42 mouse cellular contexts compared by ENCODE assay signal in the genomic region with DNA sequence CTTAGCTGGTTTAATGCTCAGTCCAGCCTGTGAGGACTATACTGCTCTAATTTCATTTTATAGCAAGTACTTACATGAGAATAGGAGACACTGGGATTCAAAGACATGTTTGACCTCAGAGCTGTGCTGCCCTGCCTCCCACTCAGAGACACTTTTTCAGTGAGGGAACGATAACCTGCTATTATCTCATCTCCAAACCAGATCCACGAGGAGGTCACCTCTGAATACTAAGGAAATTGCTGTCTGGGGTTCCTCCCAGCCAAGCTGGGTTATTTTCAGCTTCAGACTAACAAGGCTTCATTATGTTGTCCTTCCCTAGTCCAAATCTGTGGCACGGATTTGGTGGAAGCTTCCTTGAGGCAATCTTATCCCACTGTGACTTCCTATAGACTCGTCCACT. TPM values are rescaled to one million over a fixed set of nuclear protein-coding genes. Genes with fewer than 3 reads are reported as not detected.
"Had no signal": no experiment of that assay in that cellular context is flagged by ENCODE, and none has a peak within 500 bp of the region (broad histone marks: within the 10 kb centered on the region; RNA-seq: fewer than 3 reads in every experiment).

No protein-coding gene starts in this region.

- H3K27me3 ChIP-seq: heart, embryonic 15.5 days; hindbrain, embryonic 12.5 days; kidney, embryonic 15.5 days; limb, embryonic 13.5 days; limb, embryonic 15.5 days; liver, embryonic 13.5 days; liver, embryonic 15.5 days had no signal

- DNase-seq: gastrocnemius, adult 2 months; gastrocnemius, postnatal 10 days; gastrocnemius, postnatal 25 days; heart, adult 2 months; heart, postnatal 14 days; heart, postnatal 36 days; kidney, adult 11 months; kidney, adult 2 months; kidney, adult 9 months; kidney, postnatal 14 days; kidney, postnatal 36 days; layer of hippocampus, adult 9-11 months; layer of hippocampus, postnatal 36 days; left cerebral cortex, postnatal 4 days; liver, embryonic 13.5 days had no signal

- H3K9me3 ChIP-seq: heart, embryonic 13.5 days; heart, embryonic 15.5 days; hindbrain, embryonic 10.5 days; hindbrain, embryonic 12.5 days; kidney, embryonic 15.5 days; limb, embryonic 13.5 days; limb, embryonic 15.5 days; liver, embryonic 15.5 days had no signal

- H3K27ac ChIP-seq: gastrocnemius, adult 2 months; heart, adult 2 months; heart, embryonic 13.5 days; heart, embryonic 15.5 days; hindbrain, embryonic 10.5 days; hindbrain, embryonic 12.5 days; hindbrain, embryonic 14.5 days; kidney, embryonic 15.5 days; kidney, postnatal 0 days; limb, embryonic 13.5 days; limb, embryonic 15.5 days; liver, embryonic 13.5 days; liver, embryonic 15.5 days had no signal

- ATAC-seq: hindbrain, embryonic 16.5 days; inflammation-experienced regulatory T-cells, adult 6 months; intestine, embryonic 16.5 days had no signal

- H3K9ac ChIP-seq: heart, embryonic 13.5 days; heart, embryonic 15.5 days; hindbrain, embryonic 12.5 days; hindbrain, embryonic 14.5 days; kidney, embryonic 15.5 days; limb, embryonic 13.5 days; limb, embryonic 15.5 days; liver, embryonic 13.5 days; liver, embryonic 15.5 days had no signal

- H3K4me2 ChIP-seq: heart, embryonic 11.5 days; heart, embryonic 13.5 days; heart, embryonic 15.5 days; hindbrain, embryonic 12.5 days; hindbrain, embryonic 14.5 days; kidney, embryonic 15.5 days; limb, embryonic 13.5 days; limb, embryonic 15.5 days; liver, embryonic 13.5 days; liver, embryonic 15.5 days had no signal

- H3K4me1 ChIP-seq: heart, embryonic 15.5 days; hindbrain, embryonic 12.5 days; kidney, embryonic 15.5 days; limb, embryonic 13.5 days; limb, embryonic 15.5 days had no signal

- H3K36me3 ChIP-seq: heart, embryonic 13.5 days; heart, embryonic 15.5 days; hindbrain, embryonic 10.5 days; hindbrain, embryonic 12.5 days; kidney, embryonic 15.5 days; limb, embryonic 13.5 days; limb, embryonic 15.5 days; liver, embryonic 13.5 days; liver, embryonic 15.5 days had no signal

- H3K4me3 ChIP-seq: gastrocnemius, adult 2 months; heart, adult 2 months; heart, embryonic 13.5 days; heart, embryonic 15.5 days; hindbrain, embryonic 10.5 days; hindbrain, embryonic 12.5 days; kidney, embryonic 15.5 days; limb, embryonic 13.5 days; limb, embryonic 15.5 days; liver, embryonic 13.5 days; liver, embryonic 15.5 days had no signal

RNA-seq across cellular contexts. Expression of gene Gm17662, which starts 37.2 kb away (rescaled TPM):
- total RNA-seq: gastrocnemius, adult 2 months; gastrocnemius, postnatal 10 days; gastrocnemius, postnatal 25 days; gastrocnemius, postnatal 4 days; granulocyte monocyte progenitor cell, adult 5-6 weeks; heart, adult 2 months; heart, postnatal 14 days; heart, postnatal 36 days; layer of hippocampus, adult 18-20 months; layer of hippocampus, adult 8-10 months; layer of hippocampus, postnatal 14 days; layer of hippocampus, postnatal 36 days; left cerebral cortex, adult 18-20 months; left cerebral cortex, adult 8-10 months; left cerebral cortex, postnatal 10 days; left cerebral cortex, postnatal 25 days; left cerebral cortex, postnatal 4 days had no signal
- polyA plus RNA-seq: frontal cortex, adult 2 months; heart, adult 2 months; heart, embryonic 11.5 days; heart, embryonic 13.5 days; heart, embryonic 15.5 days; heart, postnatal 0 days; hindbrain, embryonic 10.5 days; hindbrain, embryonic 12.5 days; hindbrain, embryonic 14.5 days; hindbrain, embryonic 16.5 days; inflammation-experienced regulatory T-cells, adult 6 months; intestine, embryonic 16.5 days; kidney, adult 2 months; kidney, embryonic 15.5 days; kidney, postnatal 0 days; large intestine, adult 2 months; limb, embryonic 11.5 days; limb, embryonic 13.5 days; limb, embryonic 15.5 days; liver, embryonic 13.5 days; liver, embryonic 15.5 days had no signal

RNA-seq across cellular contexts. Expression of gene C8b, which starts 53.8 kb away (rescaled TPM):
- total RNA-seq: gastrocnemius, adult 2 months; gastrocnemius, postnatal 10 days; gastrocnemius, postnatal 25 days; granulocyte monocyte progenitor cell, adult 5-6 weeks; heart, adult 2 months; heart, postnatal 14 days; heart, postnatal 36 days; layer of hippocampus, adult 18-20 months; layer of hippocampus, postnatal 36 days had no signal
- polyA plus RNA-seq: heart, adult 2 months; heart, postnatal 0 days; hindbrain, embryonic 12.5 days; hindbrain, embryonic 16.5 days; inflammation-experienced regulatory T-cells, adult 6 months; kidney, adult 2 months; kidney, postnatal 0 days; limb, embryonic 11.5 days; limb, embryonic 13.5 days; limb, embryonic 15.5 days had no signal

RNA-seq across cellular contexts. Expression of gene C8a, which starts 56.3 kb away (rescaled TPM):
- total RNA-seq: gastrocnemius, adult 2 months; gastrocnemius, postnatal 10 days; gastrocnemius, postnatal 25 days; granulocyte monocyte progenitor cell, adult 5-6 weeks; heart, adult 2 months; heart, postnatal 14 days; heart, postnatal 36 days; layer of hippocampus, adult 18-20 months; layer of hippocampus, adult 8-10 months; layer of hippocampus, postnatal 14 days; layer of hippocampus, postnatal 36 days; left cerebral cortex, adult 18-20 months; left cerebral cortex, postnatal 25 days; left cerebral cortex, postnatal 4 days had no signal
- polyA plus RNA-seq: heart, adult 2 months; heart, embryonic 13.5 days; heart, embryonic 15.5 days; heart, postnatal 0 days; hindbrain, embryonic 10.5 days; hindbrain, embryonic 12.5 days; hindbrain, embryonic 14.5 days; hindbrain, embryonic 16.5 days; inflammation-experienced regulatory T-cells, adult 6 months; limb, embryonic 11.5 days; limb, embryonic 13.5 days had no signal
